Mouse (Mus musculus) myocyte (in vitro differentiated cells): Measurements from ENCODE around the gene Ddc.

Experiments used
- CEBPB ChIP-seq: IDR thresholded peaks from 2 replicates; pipeline ENCODE4 v1.6.1; 2011; ENCODE audit warnings: mild to moderate bottlenecking, moderate library complexity; ENCODE audit not compliant: poor library complexity, insufficient read depth, severe bottlenecking
- E2F4 ChIP-seq: IDR thresholded peaks from one replicate; pipeline ENCODE4 v1.6.1; 2011; ENCODE audit warnings: mild to moderate bottlenecking, control low read depth, moderate library complexity; ENCODE audit not compliant: insufficient read depth
- MAX ChIP-seq: IDR thresholded peaks from one replicate; pipeline ENCODE4 v1.6.1; 2011; ENCODE audit warnings: low read depth, mild to moderate bottlenecking, control low read depth
- MYOD1 ChIP-seq, 3 experiments: IDR thresholded peaks; one replicate each; pipeline ENCODE4 v1.6.1; 2011; ENCODE audit warnings: control low read depth in 2 of 3, low read depth in 2 of 3, mild to moderate bottlenecking in 2 of 3, moderate library complexity in 1 of 3; ENCODE audit not compliant: insufficient read length in 2 of 3, control insufficient read depth in 1 of 3
- MYOG ChIP-seq, 3 experiments: IDR thresholded peaks; one replicate each; pipeline ENCODE4 v1.6.1; 2011; ENCODE audit warnings: control low read depth in 2 of 3, low read depth in 2 of 3, mild to moderate bottlenecking in 2 of 3; ENCODE audit not compliant: insufficient read length in 2 of 3, control insufficient read depth in 1 of 3, insufficient read depth in 1 of 3
- POLR2A ChIP-seq: IDR thresholded peaks from one replicate; pipeline ENCODE4 v1.6.1; 2011; ENCODE audit warnings: low read depth, mild to moderate bottlenecking, control low read depth, moderate library complexity; ENCODE audit not compliant: insufficient read length
- POLR2AphosphoS2 ChIP-seq: IDR thresholded peaks from one replicate; pipeline ENCODE4 v1.6.1; 2011; ENCODE audit warnings: low read depth, control low read depth; ENCODE audit not compliant: insufficient read length
- REST ChIP-seq: IDR thresholded peaks from one replicate; pipeline ENCODE4 v1.6.1; 2011; ENCODE audit warnings: mild to moderate bottlenecking, control low read depth, moderate library complexity; ENCODE audit not compliant: insufficient read depth, insufficient read length
- SRF ChIP-seq: IDR thresholded peaks from one replicate; pipeline ENCODE4 v1.6.1; 2011; ENCODE audit warnings: low read depth; ENCODE audit not compliant: control insufficient read depth, insufficient read length
- TCF12 ChIP-seq: IDR thresholded peaks from one replicate; pipeline ENCODE4 v1.6.1; 2011; ENCODE audit warnings: mild to moderate bottlenecking, control low read depth; ENCODE audit not compliant: poor library complexity, insufficient read depth, severe bottlenecking
- TCF3 ChIP-seq: IDR thresholded peaks from one replicate; pipeline ENCODE4 v1.6.1; 2011; ENCODE audit warnings: low read depth, control low read depth; ENCODE audit not compliant: insufficient read length
- USF1 ChIP-seq: IDR thresholded peaks from one replicate; pipeline ENCODE4 v1.6.1; 2011; ENCODE audit warnings: low read depth, mild to moderate bottlenecking, control low read depth, moderate library complexity

GRCm38 (mm10) chr11:11878981-11879698, 18.8 kb downstream of the Ddc start:
- TF ChIP-seq POLR2AphosphoS2 (no peak), POLR2A (no peak), MYOG (IDR thresholded peaks at IDR 0.05; ENCODE audit: control insufficient read depth in 1 of 3, insufficient read depth in 1 of 3, insufficient read length in 2 of 3, low read depth in 2 of 3) (no peak), MAX (no peak), TCF12 (no peak), REST (no peak), CEBPB (no peak), E2F4 (no peak), MYOD1 (IDR thresholded peaks at IDR 0.05; ENCODE audit: control insufficient read depth in 1 of 3, insufficient read length in 2 of 3, low read depth in 2 of 3) (no peak), USF1 (no peak), TCF3 (no peak), SRF (no peak)
